Mouse (Mus musculus) embryonic facial prominence, embryonic 13.5 days (tissue): Measurements from ENCODE around the gene Manea. TPM values are rescaled to one million over a fixed set of nuclear protein-coding genes. Genes with fewer than 3 reads are reported as not detected.

Source experiments
- ATAC-seq: fragments of 200-750 bp; cut with Nextera tagmentation; 2 replicates; pipeline ENCODE4 v1.8.0; 2017; ENCODE audit warnings: low read depth; ENCODE audit not compliant: insufficient number of reproducible peaks, insufficient read depth, low FRiP score, low TSS enrichment
- H3K27ac ChIP-seq: fragments of 300-500 bp; sonication (generic); 2 replicates; pipeline ENCODE4 v1.5.1; 2015; ENCODE audit warnings: moderate library complexity, mild to moderate bottlenecking, inconsistent platforms
- H3K27me3 ChIP-seq: fragments of 300-500 bp; sonication (generic); 2 replicates; pipeline ENCODE4 v1.6.1; 2015; ENCODE audit warnings: mild to moderate bottlenecking, inconsistent platforms
- H3K36me3 ChIP-seq: fragments of 300-500 bp; sonication (generic); 2 replicates; pipeline ENCODE4 v1.6.1; 2015; ENCODE audit warnings: mild to moderate bottlenecking, inconsistent platforms
- H3K4me1 ChIP-seq: fragments of 300-500 bp; sonication (generic); 2 replicates; pipeline ENCODE4 v1.6.1; 2015; ENCODE audit warnings: inconsistent platforms
- H3K4me2 ChIP-seq: fragments of 300-500 bp; sonication (generic); 2 replicates; pipeline ENCODE4 v1.6.1; 2015; ENCODE audit warnings: moderate library complexity, mild to moderate bottlenecking, inconsistent platforms
- H3K4me3 ChIP-seq: fragments of 300-500 bp; sonication (generic); 2 replicates; pipeline ENCODE4 v1.5.1; 2015; ENCODE audit warnings: mild to moderate bottlenecking, inconsistent platforms
- H3K9ac ChIP-seq: fragments of 300-500 bp; sonication (generic); 2 replicates; pipeline ENCODE4 v1.6.1; 2015; ENCODE audit warnings: mild to moderate bottlenecking, inconsistent platforms
- H3K9me3 ChIP-seq: fragments of 300-500 bp; sonication (generic); 2 replicates; pipeline ENCODE4 v1.6.1; 2016; ENCODE audit warnings: inconsistent platforms
- WGBS: fragments of 180-500 bp; shearing (Covaris S2); methylation state at CpG from one replicate; pipeline ENCODE4 v1.1.7; 2015; ENCODE audit warnings: mixed read lengths; 5-methylcytosine and 5-hydroxymethylcytosine counted together
- polyA plus RNA-seq: library from polyadenylated mRNA; unstranded; fragments of >200 nt; fragmentation: Nextera tagmentation; extraction: Ambion mirVana; gene quantifications from 2 replicates; pipeline ENCODE4 v1.2.1, GENCODE M21; 2015

The Manea gene
- polyA plus RNA-seq, 1 experiment from 2014 or later, result 10.8 TPM

DNA sequence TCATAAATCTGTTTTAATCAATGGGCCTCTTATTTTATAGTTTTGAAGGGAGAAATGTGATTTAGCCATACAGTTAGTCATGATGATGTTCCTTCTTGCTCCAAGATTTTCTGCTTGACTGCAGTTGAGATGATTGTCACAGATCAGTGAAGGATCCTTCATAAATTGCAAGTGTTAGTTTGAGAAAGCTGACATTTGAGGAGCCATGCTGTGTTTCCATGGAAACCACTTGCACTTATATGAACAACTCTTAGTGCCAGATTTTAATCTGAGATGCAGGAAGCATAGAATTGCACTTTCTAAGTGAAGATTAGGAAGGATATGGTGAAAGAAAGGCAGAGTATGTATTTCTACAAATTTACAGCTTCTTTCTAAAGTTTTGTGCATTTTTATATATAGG, 70.4 kb downstream of the Manea start:
- no peak overlapping the region for H3K9ac ChIP-seq
- H3K4me3 ChIP-seq, result no peak overlapping the region
- no peaks in the 10 kb centered on the region for H3K4me1 ChIP-seq
- no peaks in the 10 kb centered on the region for H3K27me3 ChIP-seq
- H3K36me3 ChIP-seq, result no peaks in the 10 kb centered on the region
- H3K27ac ChIP-seq, result no peak overlapping the region
- no peaks in the 10 kb centered on the region for H3K9me3 ChIP-seq
- no peak for ATAC-seq
- H3K4me2 ChIP-seq, result no peak overlapping the region

DNA sequence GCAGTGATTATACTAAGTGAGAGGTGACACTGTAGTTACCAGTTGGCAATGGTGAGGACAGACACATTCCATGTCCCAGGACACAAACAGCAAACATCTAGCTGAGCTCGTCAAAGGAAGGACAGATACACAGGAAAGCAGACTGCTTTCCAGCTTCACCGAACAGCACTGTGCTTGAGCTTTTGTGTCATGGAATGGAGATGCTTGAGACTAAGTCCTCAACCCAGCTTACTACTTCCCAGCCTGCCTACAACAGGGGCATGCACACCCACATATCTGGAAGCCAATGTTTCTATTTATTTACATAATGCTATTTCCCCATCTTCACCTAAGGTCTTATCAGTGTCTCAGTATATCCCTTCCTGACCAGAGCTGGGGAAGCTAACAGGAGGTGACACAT, 70.9 kb downstream of the Manea start:
- no peaks in the 10 kb centered on the region for H3K27me3 ChIP-seq
- no peaks in the 10 kb centered on the region for H3K36me3 ChIP-seq
- no peaks in the 10 kb centered on the region for H3K4me1 ChIP-seq
- no peaks in the 10 kb centered on the region for H3K9me3 ChIP-seq
- H3K4me3 ChIP-seq, result no peak overlapping the region
- no peak overlapping the region for H3K27ac ChIP-seq
- H3K9ac ChIP-seq, result no peak overlapping the region
- WGBS, result 84% methylated on average over 2 of the region's 2 CpGs
- no peak for ATAC-seq
- no peak overlapping the region for H3K4me2 ChIP-seq
